Mouse (Mus musculus) G1E (cell line): ENCODE measurements around the gene Nek6.

Source experiments
- CTCF ChIP-seq: IDR thresholded peaks from 2 replicates; pipeline ENCODE4 v1.5.1; 2012; ENCODE audit warnings: low read depth, low read length, inconsistent platforms, mixed read lengths
- GATA1 ChIP-seq: IDR thresholded peaks from 2 replicates; pipeline ENCODE4 v1.6.1; 2012; ENCODE audit warnings: borderline replicate concordance, low read length, inconsistent platforms, mixed read lengths
- POLR2AphosphoS5 ChIP-seq: IDR thresholded peaks from 2 replicates; pipeline ENCODE4 v1.6.1; 2012; ENCODE audit warnings: low read depth, low read length, inconsistent platforms; ENCODE audit not compliant: insufficient replicate concordance
- TAL1 ChIP-seq: conservative IDR thresholded peaks from 2 replicates; pipeline ENCODE4 v1.6.1; 2012; ENCODE audit warnings: low read depth, low read length, inconsistent platforms, mixed read lengths

DNA sequence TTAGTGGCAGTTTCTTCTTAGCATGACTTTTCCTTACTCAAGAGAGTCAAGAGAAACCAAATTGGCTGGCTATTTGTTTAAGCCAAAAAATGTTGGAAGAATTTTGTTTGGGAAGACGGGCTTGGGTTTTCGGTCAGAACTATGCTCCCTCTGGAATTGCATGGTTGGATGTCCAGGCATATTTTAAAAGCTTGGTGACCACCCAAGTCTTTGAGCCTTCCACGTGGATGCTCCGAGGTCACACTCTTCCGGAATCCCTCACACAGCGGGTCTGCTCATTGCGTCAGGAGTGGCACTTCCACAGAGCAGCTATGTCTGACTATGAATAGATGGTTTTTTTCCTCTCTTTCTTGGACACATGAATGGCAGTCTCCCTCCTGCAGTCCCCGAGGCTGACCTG is 23.6 kb downstream of the Nek6 start:
- no peak for TF ChIP-seq CTCF
- no peak for TF ChIP-seq GATA1
- TF ChIP-seq TAL1, result no peak
- no peak for TF ChIP-seq POLR2AphosphoS5
